Mouse (Mus musculus): ENCODE data around the gene Dpep2nb. TPM values are rescaled to one million over a fixed set of nuclear protein-coding genes. Genes with fewer than 3 reads are reported as not detected.
"Not testable (repeated sequence)": the region's sequence is repeated elsewhere in the genome, so short reads cannot be mapped to it uniquely, and the experiment has no call there.

Dpep2nb gene
- total RNA-seq, 2 experiments from 2014 or later: not detected

GRCm38 (mm10) chr8:105998971-105999370, 6.8 kb downstream of the Dpep2nb start:
- intact Hi-C loops (cut with DNase I): loop anchor here (10.0 kb wide), 1 partner anchor 116 kb away; no protein-coding TSS in a partner anchor
- Histone ChIP-seq H3K4me3 (no peak overlapping the region), H3K27ac (no peak overlapping the region)
- no peak for TF ChIP-seq CTCF (IDR thresholded peaks at IDR 0.05)
- DNase-seq: no peak

- Histone ChIP-seq H3K27ac (no peak overlapping the region), H3K4me3 (no peak overlapping the region)
- intact Hi-C loops (cut with DNase I): loop anchor here (10.0 kb wide), 1 partner anchor 118 kb away; no protein-coding TSS in a partner anchor
- no peak for TF ChIP-seq CTCF (IDR thresholded peaks at IDR 0.05)
- DNase-seq: no peak
Observed at GRCm38 (mm10) chr8:105996359-105996758, 9.4 kb downstream of the Dpep2nb start.

- no peak overlapping the region for H3K27ac ChIP-seq
- H3K4me3 ChIP-seq: no peak overlapping the region
- no peak for DNase-seq
- intact Hi-C loops (cut with DNase I): loop anchor here (10.0 kb wide), 1 partner anchor 122 kb away; no protein-coding TSS in a partner anchor
- no peak for TF ChIP-seq CTCF (IDR thresholded peaks at IDR 0.05)
Observed at GRCm38 (mm10) chr8:105993226-105993625, 12.5 kb downstream of the Dpep2nb start.

GRCm38 (mm10) chr8:105992499-105992898, 13.3 kb downstream of the Dpep2nb start:
- intact Hi-C loops (cut with DNase I): loop anchor here (10.0 kb wide), 1 partner anchor 122 kb away; no protein-coding TSS in a partner anchor
- Histone ChIP-seq H3K27ac (no peak overlapping the region), H3K4me3 (no peak overlapping the region)
- TF ChIP-seq CTCF (IDR thresholded peaks at IDR 0.05): no peak
- no peak for DNase-seq

GRCm38 (mm10) chr8:105991546-105991945, 14.2 kb downstream of the Dpep2nb start:
- DNase-seq: no peak
- TF ChIP-seq CTCF (IDR thresholded peaks at IDR 0.05): no peak
- Histone ChIP-seq H3K4me3 (no peak overlapping the region), H3K27ac (no peak overlapping the region)
- intact Hi-C loops (cut with DNase I): loop anchor here (1.0 to 10.0 kb wide), 2 partner anchors 31 to 123 kb away; no protein-coding TSS in a partner anchor

GRCm38 (mm10) chr8:105990856-105991387, 14.9 kb downstream of the Dpep2nb start, which contains the start of gene Dus2:
TSS of gene Dus2 (plus strand) at chr8:105991337.
- peak within 1 kb of the TSS; percentile 62; the same call in 1 of the 2 replicates for H3K27ac ChIP-seq
- intact Hi-C loops (cut with DNase I): loop anchor here (1.0 to 10.0 kb wide), 2 partner anchors 31 to 124 kb away; no protein-coding TSS in a partner anchor
- DNase-seq: peak; percentile 86
- peak within 1 kb of the TSS; percentile 38; the same call in 1 of the 2 replicates for H3K4me3 ChIP-seq
- TF ChIP-seq CTCF (IDR thresholded peaks at IDR 0.05): peak; percentile 94

- no peak overlapping the region for H3K27ac ChIP-seq
- intact Hi-C loops (cut with DNase I): no loop called here
- no peak for TF ChIP-seq CTCF (IDR thresholded peaks at IDR 0.05)
- no peak for DNase-seq
- no peak overlapping the region for H3K4me3 ChIP-seq
Observed at GRCm38 (mm10) chr8:105988546-105988945, 17.2 kb downstream of the Dpep2nb start.

GRCm38 (mm10) chr8:105983406-105983805, 22.4 kb downstream of the Dpep2nb start:
- H3K27ac ChIP-seq; intact Hi-C loops (cut with DNase I); H3K4me3 ChIP-seq; DNase-seq: not testable (repeated sequence)

GRCm38 (mm10) chr8:105981146-105981545, 24.6 kb downstream of the Dpep2nb start:
- no peak for DNase-seq
- H3K27ac ChIP-seq: no peak overlapping the region
- no peak overlapping the region for H3K4me3 ChIP-seq
- peak; percentile 36; the same call in 1 of the 2 replicates for TF ChIP-seq CTCF (IDR thresholded peaks at IDR 0.05)
- intact Hi-C loops (cut with DNase I): no loop called here

- intact Hi-C loops (cut with DNase I): no loop called here
- Histone ChIP-seq H3K27ac (no peak within 1 kb of the TSS), H3K4me3 (no peak within 1 kb of the TSS)
- DNase-seq: no peak
- no peak for TF ChIP-seq CTCF (IDR thresholded peaks at IDR 0.05)
Observed at GRCm38 (mm10) chr8:105979325-105979724, 26.4 kb downstream of the Dpep2nb start, which contains the start of gene Dpep3. TSS of gene Dpep3 (minus strand) at chr8:105979429.

GRCm38 (mm10) chr8:105975363-105975762, 30.4 kb downstream of the Dpep2nb start:
- no peak overlapping the region for H3K27ac ChIP-seq
- DNase-seq: no peak
- H3K4me3 ChIP-seq: no peak overlapping the region
- intact Hi-C loops (cut with DNase I): no loop called here
- TF ChIP-seq CTCF (IDR thresholded peaks at IDR 0.05): no peak

- no peak overlapping the region for H3K27ac ChIP-seq
- intact Hi-C loops (cut with DNase I): no loop called here
Observed at GRCm38 (mm10) chr8:105971019-105971720, 34.6 kb downstream of the Dpep2nb start.

GRCm38 (mm10) chr8:105969367-105969766, 36.4 kb downstream of the Dpep2nb start:
- H3K27ac ChIP-seq: no peak overlapping the region
- intact Hi-C loops (cut with DNase I): no loop called here
- TF ChIP-seq CTCF (IDR thresholded peaks at IDR 0.05): no peak
- H3K4me3 ChIP-seq: no peak overlapping the region
- DNase-seq: no peak

More at GRCm38 (mm10) chr8:105971019-105971720, 34.6 kb downstream of the Dpep2nb start:
- H3K4me3 ChIP-seq: no peak overlapping the region
- TF ChIP-seq CTCF (IDR thresholded peaks at IDR 0.05): no peak
- no peak for DNase-seq
